Comparison of ENCODE assay signal across 8 mouse cellular contexts in genomic region chr7:142060185-142060930, GRCm38 (mm10). TPM values are rescaled to one million over a fixed set of nuclear protein-coding genes. Genes with fewer than 3 reads are reported as not detected.
A peak's percentile ranks its signal among the peaks of the same experiment; 100 is the strongest.
DNase-seq lines count a peak whose midpoint lies in the region; ATAC-seq and TF ChIP-seq lines count a peak whose summit lies in the region.

No protein-coding gene starts in this region.

- no peaks in the 10 kb centered on the region for H3K27me3 ChIP-seq in testis, adult 2 months (ENCODE audit: control insufficient read depth, insufficient read depth, low read length)
- no peaks in the 10 kb centered on the region for H3K27me3 ChIP-seq in heart, embryonic 16.5 days (ENCODE audit: control insufficient read depth, insufficient read depth, low read length)
- 0 out of 2 replicates have a peak, but pooled peaks cover under 1% of the 10 kb centered on the region for H3K27me3 ChIP-seq in liver, postnatal 0 days (ENCODE audit: insufficient read depth, low read length)
- H3K27me3 ChIP-seq in splenic B cell, adult 2 months (ENCODE audit: control insufficient read depth, insufficient read depth, low read length, poor library complexity, severe bottlenecking), result no peaks in the 10 kb centered on the region

- H3K4me1 ChIP-seq in testis, adult 2 months (ENCODE audit: control insufficient read depth, insufficient read depth, low read length), result peaks cover 3% of the 10 kb centered on the region
- H3K4me1 ChIP-seq in heart, embryonic 16.5 days (ENCODE audit: control insufficient read depth, insufficient read depth, low read length), result peaks cover 29% of the 10 kb centered on the region
- peaks cover 47% of the 10 kb centered on the region for H3K4me1 ChIP-seq in liver, postnatal 0 days (ENCODE audit: insufficient read depth)

- WGBS in heart, embryonic 16.5 days, result under 1% methylated on average over 59 of the region's 66 CpGs
- WGBS in liver, postnatal 0 days (ENCODE audit: insufficient replicate concordance), result under 1% methylated on average over 53 of the region's 66 CpGs

- H3K36me3 ChIP-seq in testis, adult 2 months (ENCODE audit: control insufficient read depth, insufficient read depth, low read length), result no peaks in the 10 kb centered on the region
- 0 out of 2 replicates have a peak, but pooled peaks cover 4% of the 10 kb centered on the region for H3K36me3 ChIP-seq in heart, embryonic 16.5 days (ENCODE audit: control insufficient read depth, insufficient read depth)
- H3K36me3 ChIP-seq in liver, postnatal 0 days (replicated peaks; ENCODE audit: insufficient read depth, low read length), result peaks cover 10% of the 10 kb centered on the region; the same call in 1 of the 2 replicates
- H3K36me3 ChIP-seq in splenic B cell, adult 2 months (ENCODE audit: control insufficient read depth, insufficient read depth, low read length, poor library complexity, severe bottlenecking), result no peaks in the 10 kb centered on the region

- H3K9me3 ChIP-seq in heart, embryonic 16.5 days (replicated peaks; ENCODE audit: control insufficient read depth, low read length), result no peaks in the 10 kb centered on the region
- H3K9me3 ChIP-seq in liver, postnatal 0 days (ENCODE audit: low read length), result no peaks in the 10 kb centered on the region

- no peak for TF ChIP-seq POLR2A in testis, adult 2 months (IDR thresholded peaks at IDR 0.05; ENCODE audit: control insufficient read depth, low read depth, low read length)

- peak overlapping the region; percentile 93 for H3K4me3 ChIP-seq in testis, adult 2 months (ENCODE audit: control insufficient read depth, low read depth, low read length)
- peak overlapping the region; percentile 79 for H3K4me3 ChIP-seq in heart, embryonic 16.5 days (ENCODE audit: low read length)
- peak overlapping the region; percentile 91 for H3K4me3 ChIP-seq in liver, postnatal 0 days (ENCODE audit: low read depth, low read length)

- ATAC-seq in cerebellum, adult (ENCODE audit: insufficient number of reproducible peaks, low FRiP score, low TSS enrichment), result 0 out of 2 replicates have a peak, but pooled peaks have one; percentile 10
- peak; percentile 28; the same call in 1 of the 2 replicates for ATAC-seq in heart, embryonic 16.5 days (replicated peaks; ENCODE audit: extremely low read depth, insufficient read depth, low FRiP score)
- peak; percentile 47 for ATAC-seq in liver, postnatal 0 days

- no peak for DNase-seq in cerebellum, adult 9-10 months
- no peak for DNase-seq in testis, postnatal 10 days (ENCODE audit: low spot score)
- peak; percentile 51 for DNase-seq in liver, postnatal 0 days
- peak; percentile 8 for DNase-seq in splenic B cell, adult 2 months (ENCODE audit: low read depth, low spot score)
- DNase-seq in layer of hippocampus, postnatal 25 days (ENCODE audit: extremely low spot score in 1 of 2, low spot score in 1 of 2), result no peak

- TF ChIP-seq CTCF in testis, adult 2 months (IDR thresholded peaks at IDR 0.05; ENCODE audit: control insufficient read depth, insufficient read depth, insufficient replicate concordance, low read depth, low read length), result no peak
- TF ChIP-seq CTCF in liver, postnatal 0 days (IDR thresholded peaks at IDR 0.05; ENCODE audit: low read depth), result no peak

- H3K27ac ChIP-seq in testis, adult 2 months (ENCODE audit: control insufficient read depth, insufficient read depth, low read depth, low read length), result peak overlapping the region; percentile 71
- H3K27ac ChIP-seq in heart, embryonic 16.5 days (ENCODE audit: low read length), result peak overlapping the region; percentile 72
- H3K27ac ChIP-seq in liver, postnatal 0 days (ENCODE audit: low read depth), result peak overlapping the region; percentile 93

- peak overlapping the region; percentile 69 for H3K4me2 ChIP-seq in heart, embryonic 16.5 days (ENCODE audit: low read depth, low read length)
- peak overlapping the region; percentile 85 for H3K4me2 ChIP-seq in liver, postnatal 0 days (ENCODE audit: low read depth, low read length)

- peak overlapping the region; percentile 88 for H3K9ac ChIP-seq in heart, embryonic 16.5 days (ENCODE audit: low read length)
- peak overlapping the region; percentile 95 for H3K9ac ChIP-seq in liver, postnatal 0 days (replicated peaks)

- TF ChIP-seq EP300 in liver, postnatal 0 days (IDR thresholded peaks at IDR 0.05; ENCODE audit: low read depth), result no peak

RNA-seq across cellular contexts. Expression of gene Mob2, which starts 0.5 kb away (rescaled TPM):
- polyA plus RNA-seq in testis, adult 2 months (2012; rRNA removed), result 19.4 and 21.3 TPM in 2 replicates
- 54.3 and 56.3 TPM in 2 replicates for polyA plus RNA-seq in heart, embryonic 16.5 days (2015; fragmentation: Nextera tagmentation; extraction: Ambion mirVana)
- 38.5 and 40.8 TPM in 2 replicates for polyA plus RNA-seq in liver, postnatal 0 days (2015; fragmentation: Nextera tagmentation; extraction: Ambion mirVana)
- 10 to 100 TPM; 27.0 to 29.1 TPM for total RNA-seq in layer of hippocampus, postnatal 25 days (2021)

RNA-seq across cellular contexts. Expression of gene Dusp8, which starts 35.3 kb away (rescaled TPM):
- 0.48 and 0.94 TPM in 2 replicates for polyA plus RNA-seq in testis, adult 2 months (2012; rRNA removed)
- polyA plus RNA-seq in heart, embryonic 16.5 days (2015; fragmentation: Nextera tagmentation; extraction: Ambion mirVana), result 9.3 and 11.1 TPM in 2 replicates
- polyA plus RNA-seq in liver, postnatal 0 days (2015; fragmentation: Nextera tagmentation; extraction: Ambion mirVana), result 1.8 TPM in 2 replicates
- 100 to 1,000 TPM; 127 to 139 TPM for total RNA-seq in layer of hippocampus, postnatal 25 days (2021)

Comparison
In these comparisons a context has a peak if more than half of its experiments do, and no peak if none do; other contexts are left out.
1. DNase-seq: peak in liver, postnatal 0 days (single experiment) and splenic B cell, adult 2 months (single experiment); none in cerebellum, adult 9-10 months (single experiment), testis, postnatal 10 days (single experiment) and layer of hippocampus, postnatal 25 days (0 of 2).
2. Peak in every context shown above with its lines, with median percentiles within 50 percentile points of each other: ATAC-seq, H3K27ac ChIP-seq and H3K4me3 ChIP-seq.